Mouse (Mus musculus): Measurements from ENCODE around the gene Best1. TPM values are rescaled to one million over a fixed set of nuclear protein-coding genes. Genes with fewer than 3 reads are reported as not detected.

The Best1 gene
- total RNA-seq, 2 experiments from 2014 or later, result 0.11 to 0.14 TPM

- peak; percentile 49 to 50 for DNase-seq
- intact Hi-C loops (cut with DNase I), result no loop called here
Measured at GRCm38 (mm10) chr19:9938824-9939303, 62.6 kb downstream of the Best1 start.

- intact Hi-C loops (cut with DNase I), result no loop called here
- no peak for DNase-seq
Measured at GRCm38 (mm10) chr19:9938156-9938823, 63.1 kb downstream of the Best1 start.

GRCm38 (mm10) chr19:9937428-9937827 lies 64.0 kb downstream of the Best1 start:
- intact Hi-C loops (cut with DNase I), result no loop called here
- no peak for DNase-seq

GRCm38 (mm10) chr19:9936579-9936978 lies 64.9 kb downstream of the Best1 start:
- intact Hi-C loops (cut with DNase I), result no loop called here
- no peak for DNase-seq

Other genes starting within 250 kb of the Best1 start
- not detected for gene Scgb2a2, start 154.1 kb downstream of the Best1 start, total RNA-seq (2021)
- 1 to 10 TPM; 6.6 TPM for gene Incenp, start 102.1 kb downstream of the Best1 start, total RNA-seq (2021)
- gene Fth1, start 21.0 kb downstream of the Best1 start, total RNA-seq (2021), result 1,000 to 10,000 TPM; 2,889 to 3,152 TPM
- gene Rab3il1, start within 50 bp of the Best1 start, total RNA-seq (2021), result 1 to 10 TPM; 7.9 to 8.7 TPM
- gene Fads3, start 39.9 kb upstream of the Best1 start, total RNA-seq (2021), result 10 to 100 TPM; 37.8 to 39.8 TPM
- gene Fads2, start 100.1 kb upstream of the Best1 start, total RNA-seq (2021), result 1 to 10 TPM; 4.8 to 6.8 TPM
- gene Fads1, start 181.3 kb upstream of the Best1 start, total RNA-seq (2021), result 10 to 100 TPM; 23.7 to 24.0 TPM
- gene Tmem258, start 202.4 kb upstream of the Best1 start, total RNA-seq (2021), result 100 to 1,000 TPM; 173 to 180 TPM
- gene Fen1, start 202.5 kb upstream of the Best1 start, total RNA-seq (2021), result 1 to 10 TPM; 4.7 TPM
- 1 to 10 TPM; 5.9 to 7.3 TPM for gene Myrf, start 239.1 kb upstream of the Best1 start, total RNA-seq (2021)